Mouse (Mus musculus) ES-E14 (cell line): ENCODE measurements around the gene Tra2a.

ENCODE experiments used
- CHD2 ChIP-seq: IDR thresholded peaks from 2 replicates; pipeline ENCODE4 v1.6.1; 2014; ENCODE audit warnings: mild to moderate bottlenecking, low read depth, low read length, inconsistent platforms
- HCFC1 ChIP-seq: IDR thresholded peaks from 2 replicates; pipeline ENCODE4 v1.6.1; 2012; ENCODE audit warnings: low read length, inconsistent platforms, borderline replicate concordance; ENCODE audit not compliant: insufficient read depth
- MAFK ChIP-seq: IDR thresholded peaks from 2 replicates; pipeline ENCODE4 v1.6.1; 2014; ENCODE audit warnings: mild to moderate bottlenecking, low read depth, low read length, inconsistent platforms; ENCODE audit not compliant: insufficient read depth
- ZNF384 ChIP-seq: IDR thresholded peaks from 2 replicates; pipeline ENCODE4 v1.6.1; 2012; ENCODE audit warnings: low read depth, low read length, inconsistent platforms

- TF ChIP-seq ZNF384, result no peak
- no peak for TF ChIP-seq HCFC1
- no peak for TF ChIP-seq MAFK
- TF ChIP-seq CHD2, result no peak
Measured at GRCm38 (mm10) chr6:49272863-49273262, 9.0 kb upstream of the Tra2a start.
